Comparison of ENCODE assay signal across 8 mouse cellular contexts in the genomic region with DNA sequence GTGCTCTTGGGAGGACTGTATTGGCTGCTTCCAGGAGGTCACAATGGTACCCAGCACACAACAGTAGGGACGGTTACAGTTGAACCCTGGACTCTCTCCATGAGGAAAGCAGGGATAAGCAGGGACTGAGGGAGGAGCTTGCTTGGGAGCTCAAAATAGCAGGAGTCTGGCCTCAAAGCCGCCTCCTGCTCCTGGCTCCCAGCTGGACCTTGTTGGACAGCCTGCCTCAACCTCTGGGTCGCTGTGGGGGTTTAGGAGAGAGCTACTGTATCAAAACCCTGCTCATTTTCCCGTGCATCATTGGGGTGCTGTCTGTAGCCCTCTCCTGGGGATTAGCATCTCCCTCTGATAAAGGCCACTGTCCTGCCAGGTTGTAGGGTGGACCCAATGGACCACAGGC.
DNase-seq lines count a peak whose midpoint lies in the region; ATAC-seq and TF ChIP-seq lines count a peak whose summit lies in the region.

No protein-coding gene starts in this region.

- WGBS in forebrain, embryonic 15.5 days: 83% methylated on average over 4 of the region's 4 CpGs
- WGBS in forebrain, embryonic 11.5 days: 78% methylated on average over 4 of the region's 4 CpGs
- WGBS in midbrain, embryonic 15.5 days: 78% methylated on average over 4 of the region's 4 CpGs
- 78% methylated on average over 4 of the region's 4 CpGs for WGBS in midbrain, postnatal 0 days
- 71% methylated on average over 4 of the region's 4 CpGs for WGBS in intestine, embryonic 16.5 days
- WGBS in stomach, embryonic 14.5 days: 67% methylated on average over 4 of the region's 4 CpGs

- H3K4me2 ChIP-seq in forebrain, embryonic 15.5 days (replicated peaks): no peak overlapping the region
- no peak overlapping the region for H3K4me2 ChIP-seq in forebrain, embryonic 11.5 days (ENCODE audit: low read depth, low read length, severe bottlenecking)
- no peak overlapping the region for H3K4me2 ChIP-seq in midbrain, embryonic 15.5 days
- no peak overlapping the region for H3K4me2 ChIP-seq in midbrain, postnatal 0 days (ENCODE audit: low read depth, low read length, poor library complexity, severe bottlenecking)
- H3K4me2 ChIP-seq in intestine, embryonic 16.5 days (ENCODE audit: low read depth, low read length): no peak overlapping the region
- H3K4me2 ChIP-seq in stomach, embryonic 14.5 days (replicated peaks; ENCODE audit: low read depth, low read length): no peak overlapping the region

- no peaks in the 10 kb centered on the region for H3K36me3 ChIP-seq in forebrain, embryonic 15.5 days
- H3K36me3 ChIP-seq in forebrain, embryonic 11.5 days (ENCODE audit: control insufficient read depth, insufficient read depth, low read length): peaks cover 3% of the 10 kb centered on the region; the same call in 1 of the 2 replicates
- no peaks in the 10 kb centered on the region for H3K36me3 ChIP-seq in midbrain, embryonic 15.5 days (replicated peaks)
- H3K36me3 ChIP-seq in midbrain, postnatal 0 days (ENCODE audit: insufficient read depth, low read length): 0 out of 2 replicates have a peak, but pooled peaks cover 2% of the 10 kb centered on the region
- peaks cover 13% of the 10 kb centered on the region for H3K36me3 ChIP-seq in intestine, embryonic 16.5 days (ENCODE audit: control insufficient read depth, insufficient read depth, low read length)
- H3K36me3 ChIP-seq in stomach, embryonic 14.5 days (ENCODE audit: control insufficient read depth, insufficient read depth, low read length): peaks cover 60% of the 10 kb centered on the region

- no peak overlapping the region for H3K4me3 ChIP-seq in forebrain, embryonic 15.5 days
- H3K4me3 ChIP-seq in forebrain, embryonic 11.5 days (ENCODE audit: low read depth, low read length): no peak overlapping the region
- no peak overlapping the region for H3K4me3 ChIP-seq in midbrain, embryonic 15.5 days
- H3K4me3 ChIP-seq in midbrain, postnatal 0 days (ENCODE audit: low read depth, low read length): no peak overlapping the region
- H3K4me3 ChIP-seq in intestine, embryonic 16.5 days (ENCODE audit: low read length): no peak overlapping the region
- H3K4me3 ChIP-seq in stomach, embryonic 14.5 days (ENCODE audit: low read depth, low read length): no peak overlapping the region

- peak overlapping the region; percentile 62 for H3K27ac ChIP-seq in forebrain, embryonic 15.5 days (replicated peaks)
- H3K27ac ChIP-seq in forebrain, embryonic 11.5 days (ENCODE audit: low read depth, low read length): no peak overlapping the region
- H3K27ac ChIP-seq in midbrain, embryonic 15.5 days: peak overlapping the region; percentile 53; the same call in 1 of the 2 replicates
- no peak overlapping the region for H3K27ac ChIP-seq in midbrain, postnatal 0 days (ENCODE audit: low read depth, low read length)
- peak overlapping the region; percentile 46 for H3K27ac ChIP-seq in intestine, embryonic 16.5 days (ENCODE audit: low read length)
- peak overlapping the region; percentile 72; the same call in 1 of the 2 replicates for H3K27ac ChIP-seq in stomach, embryonic 14.5 days (ENCODE audit: low read length)

- H3K27me3 ChIP-seq in forebrain, embryonic 15.5 days: no peaks in the 10 kb centered on the region
- no peaks in the 10 kb centered on the region for H3K27me3 ChIP-seq in forebrain, embryonic 11.5 days (ENCODE audit: control insufficient read depth, insufficient read depth, low read length)
- no peaks in the 10 kb centered on the region for H3K27me3 ChIP-seq in midbrain, embryonic 15.5 days (replicated peaks)
- no peaks in the 10 kb centered on the region for H3K27me3 ChIP-seq in midbrain, postnatal 0 days (ENCODE audit: insufficient read depth, low read length)
- H3K27me3 ChIP-seq in intestine, embryonic 16.5 days (replicated peaks; ENCODE audit: control insufficient read depth, insufficient read depth, low read length): no peaks in the 10 kb centered on the region
- H3K27me3 ChIP-seq in stomach, embryonic 14.5 days (ENCODE audit: control insufficient read depth, insufficient read depth, low read length): no peaks in the 10 kb centered on the region

- H3K9ac ChIP-seq in forebrain, embryonic 15.5 days (replicated peaks): no peak overlapping the region
- no peak overlapping the region for H3K9ac ChIP-seq in forebrain, embryonic 11.5 days (ENCODE audit: low read length)
- H3K9ac ChIP-seq in midbrain, embryonic 15.5 days: no peak overlapping the region
- no peak overlapping the region for H3K9ac ChIP-seq in midbrain, postnatal 0 days (replicated peaks; ENCODE audit: low read length, poor library complexity, severe bottlenecking)
- no peak overlapping the region for H3K9ac ChIP-seq in intestine, embryonic 16.5 days (ENCODE audit: low read depth, low read length)
- no peak overlapping the region for H3K9ac ChIP-seq in stomach, embryonic 14.5 days (replicated peaks; ENCODE audit: low read depth, low read length)

- ATAC-seq in forebrain, embryonic 15.5 days (replicated peaks): no peak
- no peak for ATAC-seq in forebrain, embryonic 11.5 days (replicated peaks; ENCODE audit: low FRiP score)
- ATAC-seq in midbrain, embryonic 15.5 days (replicated peaks): no peak
- no peak for ATAC-seq in midbrain, postnatal 0 days (ENCODE audit: low FRiP score)
- ATAC-seq in intestine, embryonic 16.5 days: no peak
- ATAC-seq in stomach, embryonic 14.5 days (ENCODE audit: insufficient number of reproducible peaks, insufficient read depth, low FRiP score, low read depth): no peak
- ATAC-seq in activated CD4-positive, CD25-positive, alpha-beta regulatory T cell, adult 4 months: no peak

- peaks cover 14% of the 10 kb centered on the region for H3K4me1 ChIP-seq in forebrain, embryonic 15.5 days
- H3K4me1 ChIP-seq in forebrain, embryonic 11.5 days (replicated peaks; ENCODE audit: control insufficient read depth, insufficient read depth, low read length): no peaks in the 10 kb centered on the region
- H3K4me1 ChIP-seq in midbrain, embryonic 15.5 days: 0 out of 2 replicates have a peak, but pooled peaks cover 2% of the 10 kb centered on the region
- no peaks in the 10 kb centered on the region for H3K4me1 ChIP-seq in midbrain, postnatal 0 days (ENCODE audit: insufficient read depth, low read length)
- H3K4me1 ChIP-seq in intestine, embryonic 16.5 days (ENCODE audit: control insufficient read depth, insufficient read depth, low read length): peaks cover 5% of the 10 kb centered on the region; the same call in 1 of the 2 replicates
- H3K4me1 ChIP-seq in stomach, embryonic 14.5 days (ENCODE audit: control insufficient read depth, insufficient read depth, low read length): 0 out of 2 replicates have a peak, but pooled peaks cover 9% of the 10 kb centered on the region

- H3K9me3 ChIP-seq in forebrain, embryonic 15.5 days: no peaks in the 10 kb centered on the region
- H3K9me3 ChIP-seq in forebrain, embryonic 11.5 days (ENCODE audit: control insufficient read depth, low read length): no peaks in the 10 kb centered on the region
- H3K9me3 ChIP-seq in midbrain, embryonic 15.5 days: no peaks in the 10 kb centered on the region
- no peaks in the 10 kb centered on the region for H3K9me3 ChIP-seq in midbrain, postnatal 0 days (ENCODE audit: low read length)
- no peaks in the 10 kb centered on the region for H3K9me3 ChIP-seq in intestine, embryonic 16.5 days (ENCODE audit: control insufficient read depth, low read length)
- no peaks in the 10 kb centered on the region for H3K9me3 ChIP-seq in stomach, embryonic 14.5 days (ENCODE audit: control insufficient read depth, low read depth, low read length)

- TF ChIP-seq CTCF in midbrain, postnatal 0 days (IDR thresholded peaks at IDR 0.05): no peak

- no peak for DNase-seq in forebrain, embryonic 11.5 days (ENCODE audit: low spot score)
- no peak for DNase-seq in midbrain, postnatal 0 days (ENCODE audit: low spot score)
- DNase-seq in yolk sac, embryonic 10.5 days (ENCODE audit: low spot score): no peak

Comparison
In these comparisons a context has a peak if more than half of its experiments do, and no peak if none do; other contexts are left out.
1. H3K27ac ChIP-seq: peak in forebrain, embryonic 15.5 days (single experiment), midbrain, embryonic 15.5 days (single experiment), intestine, embryonic 16.5 days (single experiment) and stomach, embryonic 14.5 days (single experiment); none in forebrain, embryonic 11.5 days (single experiment) and midbrain, postnatal 0 days (single experiment).